Mouse (Mus musculus): Measurements from ENCODE around the gene Arhgef7.

Arhgef7 gene

DNA sequence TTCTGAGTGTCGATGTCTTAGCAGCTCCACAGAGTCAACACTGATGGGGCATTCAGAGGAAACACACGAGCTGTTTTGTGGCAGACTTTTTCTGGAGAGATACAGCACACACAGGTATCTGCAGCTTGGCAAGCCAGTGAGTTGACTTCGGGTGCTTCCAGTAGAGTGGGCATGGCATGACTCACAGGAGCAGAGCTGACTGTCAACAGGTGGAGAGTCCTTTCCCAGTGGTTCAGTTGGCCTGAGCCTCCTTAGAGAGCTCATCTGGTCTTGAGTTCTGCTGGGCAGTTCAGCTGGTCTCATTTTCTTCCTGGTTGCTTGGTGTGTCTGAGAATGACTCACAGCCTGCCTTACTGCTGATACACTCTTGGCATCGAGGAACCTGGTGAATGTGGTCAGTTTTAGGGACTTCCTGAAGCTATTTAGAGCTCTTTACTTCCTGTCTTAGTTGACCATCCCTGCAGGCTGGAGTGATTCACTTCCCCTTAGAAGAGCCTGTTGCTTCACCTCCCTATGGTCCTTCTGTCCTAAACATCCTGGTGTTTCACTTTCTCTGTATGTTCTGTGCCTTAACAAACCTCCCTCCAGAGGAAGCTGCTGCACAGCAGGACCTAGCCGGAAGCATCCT lies 39.8 kb downstream of the Arhgef7 start:
- DNase-seq (ENCODE audit: low read depth), result no peak

DNA sequence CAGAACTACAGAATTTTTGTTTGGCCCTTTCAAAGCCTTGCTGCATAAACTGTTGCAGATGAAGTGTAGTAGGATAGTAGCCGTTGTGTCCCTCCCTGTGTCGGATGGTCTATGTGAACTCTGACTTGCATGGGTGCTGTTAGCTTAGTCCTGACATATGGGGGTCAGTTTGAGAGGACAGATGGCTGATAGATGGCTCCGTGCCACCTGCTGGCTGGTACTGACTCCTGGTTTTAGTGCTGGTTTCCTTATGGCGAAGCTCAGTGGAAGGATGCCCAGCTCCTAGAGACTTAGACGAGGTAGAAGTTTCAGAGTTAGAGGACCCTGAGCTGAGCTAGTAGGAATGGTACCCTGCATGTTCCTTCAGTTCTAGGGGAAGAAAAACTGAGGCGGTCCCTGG lies 42.5 kb downstream of the Arhgef7 start:
- no peak for DNase-seq (ENCODE audit: low read depth)

DNA sequence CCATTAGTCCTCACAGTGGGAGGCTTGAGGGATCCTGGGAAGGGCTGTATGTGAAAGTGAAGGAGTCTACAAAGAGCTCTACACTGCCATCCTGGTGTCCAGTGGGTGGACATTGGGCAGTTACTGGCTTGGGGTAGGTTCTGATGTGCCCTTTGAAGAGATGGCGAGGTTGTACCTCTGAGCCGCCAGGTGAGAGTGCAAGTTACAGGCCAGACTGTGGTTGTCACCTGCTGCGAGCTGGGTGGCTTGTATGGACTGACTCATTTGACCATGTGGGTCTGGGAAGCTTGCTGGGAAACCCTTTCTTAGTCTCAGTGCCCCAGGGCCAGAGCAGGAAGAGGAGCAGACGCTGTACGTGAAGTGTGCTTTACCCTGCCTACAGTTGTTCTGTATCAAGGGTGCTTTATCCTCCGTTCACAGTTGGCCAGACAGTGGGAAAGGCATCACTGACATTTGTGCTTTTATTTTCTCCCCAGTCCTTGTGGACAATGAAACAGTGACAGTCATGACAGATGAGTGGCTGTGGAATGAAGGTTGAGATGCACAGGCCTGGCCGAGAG lies 43.1 kb downstream of the Arhgef7 start:
- DNase-seq (ENCODE audit: low read depth), result no peak

DNA sequence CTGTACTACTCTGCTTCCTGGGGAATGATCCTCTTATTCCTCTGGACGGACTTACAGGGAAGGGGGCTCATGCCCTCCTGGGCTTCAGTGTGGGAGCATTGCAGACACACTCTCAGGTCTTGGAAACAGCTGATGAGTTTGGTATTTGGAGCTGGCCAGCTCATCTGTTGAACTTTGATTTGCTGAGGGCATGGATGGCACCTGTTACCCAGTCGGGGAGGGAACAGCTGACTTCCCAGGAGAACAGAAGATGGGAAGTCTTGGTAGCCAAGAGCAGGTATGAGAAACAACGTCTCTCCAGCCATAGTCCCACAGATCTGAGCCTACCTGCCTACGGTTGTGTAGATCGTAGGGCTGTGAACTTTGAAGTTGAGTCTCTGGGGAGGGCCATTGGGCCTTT lies 44.1 kb downstream of the Arhgef7 start:
- no peak for DNase-seq (ENCODE audit: low read depth)

DNA sequence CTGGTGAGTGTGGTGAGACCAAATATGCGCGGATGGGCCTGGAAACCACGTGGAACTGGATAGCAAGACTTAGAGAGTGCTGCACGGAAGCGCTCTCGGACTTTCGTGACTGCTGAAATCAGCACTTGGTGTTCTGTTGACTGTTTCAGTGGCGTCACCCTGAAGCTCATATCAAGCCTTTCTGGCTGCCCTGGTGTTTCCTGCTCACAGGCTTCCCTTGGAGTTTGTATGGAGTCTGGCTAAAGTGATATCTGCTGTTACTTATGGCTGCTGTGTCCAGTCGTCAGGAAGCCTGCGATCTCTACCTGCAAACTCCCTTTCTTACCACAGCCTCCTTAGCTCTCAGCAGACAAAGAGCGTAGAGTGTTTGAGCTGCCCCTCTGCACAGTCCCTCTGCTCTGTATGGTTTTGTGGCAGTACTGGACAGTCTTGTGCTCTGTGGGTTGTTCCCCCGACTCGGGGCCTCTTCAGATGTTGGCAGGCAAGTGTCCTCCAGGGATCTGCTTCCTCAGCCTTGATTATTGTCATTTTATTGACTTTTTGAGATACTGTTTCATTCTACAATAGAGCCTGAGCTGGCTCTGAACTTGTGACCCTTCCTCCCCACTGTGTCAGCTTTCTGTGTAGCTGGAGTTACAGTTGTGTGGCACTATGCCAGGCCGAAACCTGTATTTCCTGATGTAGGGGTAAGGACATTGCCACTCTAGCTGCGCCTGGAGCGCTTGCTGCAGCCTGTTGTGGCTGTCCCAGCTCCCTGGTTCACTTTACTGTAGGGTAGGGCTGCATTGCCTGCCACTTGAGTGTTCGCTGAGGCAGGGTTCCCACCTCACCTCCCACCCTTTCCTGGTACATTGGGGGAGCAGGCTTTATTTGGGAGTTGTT lies 46.9 kb downstream of the Arhgef7 start:
- DNase-seq (ENCODE audit: low read depth), result no peak

DNA sequence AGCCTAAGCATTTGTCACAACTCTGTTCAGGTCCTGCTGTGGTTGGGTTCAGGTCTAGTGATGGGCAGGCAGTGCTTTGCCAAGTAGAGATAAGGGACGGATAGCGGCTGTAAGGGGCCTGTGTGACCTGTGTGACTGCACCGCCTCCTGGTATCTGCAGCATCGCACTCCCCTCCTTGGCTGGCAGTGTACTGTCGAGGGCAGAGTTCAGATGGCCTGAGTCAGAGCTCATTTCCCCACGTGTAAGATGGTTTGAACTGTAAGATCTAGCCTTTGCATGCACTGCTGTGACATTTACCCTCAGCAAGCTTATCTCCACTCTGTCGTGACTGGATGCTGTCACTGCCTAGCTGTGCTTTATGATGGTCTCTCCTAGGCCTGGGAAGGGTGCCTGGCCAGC lies 48.4 kb downstream of the Arhgef7 start:
- DNase-seq (ENCODE audit: low read depth), result no peak

DNA sequence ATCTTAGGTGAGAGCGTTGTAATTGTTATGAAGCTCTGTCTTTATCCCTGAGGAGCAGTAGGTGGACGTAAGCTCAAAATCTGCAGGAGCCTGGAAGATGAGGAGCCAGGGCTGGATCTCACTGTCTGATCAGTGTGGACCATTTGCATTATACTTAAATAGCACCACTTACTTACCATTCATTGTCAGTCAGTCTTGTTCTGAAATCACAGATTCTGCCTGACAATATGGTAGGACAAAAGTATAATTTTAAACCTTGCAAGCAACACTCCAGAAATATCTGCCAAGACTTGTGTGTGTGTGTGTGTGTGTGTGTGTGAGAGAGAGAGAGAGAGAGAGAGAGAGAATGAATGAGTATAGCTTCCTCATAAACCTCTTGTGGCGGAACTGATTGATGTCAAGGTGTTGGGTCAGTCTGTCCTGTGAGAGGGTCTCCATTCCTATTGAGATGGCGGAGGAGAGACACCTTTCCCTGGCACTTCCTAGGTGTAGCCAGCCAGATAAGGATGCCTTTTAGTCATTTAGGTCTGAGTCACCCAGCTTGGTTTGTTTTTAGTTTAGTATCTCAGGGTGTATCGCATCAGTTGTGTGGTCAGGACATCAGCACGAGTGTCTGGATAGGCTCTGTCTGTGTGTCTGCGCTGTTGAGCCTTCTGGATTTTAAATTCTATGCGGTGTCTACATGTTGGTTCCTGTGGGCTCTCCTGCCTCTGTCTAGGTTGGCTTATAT lies 49.1 kb downstream of the Arhgef7 start:
- no peak for DNase-seq (ENCODE audit: low read depth)

DNA sequence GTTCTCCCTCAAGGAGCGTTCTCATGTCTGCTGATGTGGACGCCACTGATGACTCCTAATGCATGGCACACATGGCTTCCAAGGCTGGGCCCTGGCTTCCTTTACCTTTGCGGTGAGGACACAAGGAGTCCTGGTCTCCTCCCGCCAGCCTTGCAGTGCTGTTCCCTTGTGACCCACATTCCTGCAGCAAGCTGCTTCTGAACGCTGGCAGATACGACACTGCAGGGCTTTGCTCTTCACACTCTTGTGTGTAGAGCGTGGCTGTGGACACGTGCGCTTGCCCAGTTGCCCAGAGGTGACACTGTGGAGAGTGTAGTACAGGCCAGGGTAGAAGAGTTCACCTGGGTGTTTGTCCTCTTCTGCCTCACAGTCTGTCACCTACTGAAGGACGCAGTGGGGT lies 49.7 kb downstream of the Arhgef7 start:
- no peak for DNase-seq (ENCODE audit: low read depth)

DNA sequence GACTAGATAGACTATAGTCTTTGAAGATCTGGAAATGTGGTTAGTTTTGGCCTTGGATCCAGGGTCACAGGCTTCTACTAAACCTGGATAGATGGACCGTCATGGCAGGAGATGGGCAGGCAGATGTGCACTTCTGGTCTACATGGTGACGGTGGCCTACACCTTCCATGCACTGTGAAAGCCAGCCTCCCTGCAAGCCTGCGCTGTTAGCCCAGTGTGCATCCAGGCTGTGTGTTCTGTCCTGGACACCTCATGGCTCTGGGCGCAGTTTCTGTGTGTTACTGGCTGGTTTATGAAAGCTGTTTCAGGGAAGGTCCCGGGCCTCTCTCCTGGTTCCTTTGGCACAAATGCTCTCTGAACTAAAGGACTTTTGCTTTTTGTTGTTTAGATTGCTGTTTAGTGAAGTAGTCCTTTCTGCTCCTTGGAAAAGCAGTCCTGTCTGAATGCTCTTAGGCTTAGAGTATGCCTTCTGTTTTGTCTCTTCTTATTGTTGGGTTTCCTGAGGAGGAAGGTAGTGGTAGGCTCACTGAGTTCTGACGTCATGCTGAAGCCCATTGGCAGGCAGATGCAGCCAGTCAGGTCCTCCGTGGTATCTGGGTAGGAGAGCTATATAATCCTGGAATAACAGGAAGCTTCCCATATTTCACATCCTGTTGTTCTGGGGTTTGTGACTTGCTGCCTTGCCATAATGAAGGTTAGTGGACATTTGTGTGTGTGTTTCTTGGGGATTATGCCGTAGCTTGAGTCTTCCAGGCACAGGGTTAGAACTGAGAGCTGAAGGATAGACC lies 51.3 kb downstream of the Arhgef7 start:
- no peak for DNase-seq (ENCODE audit: low read depth)

DNA sequence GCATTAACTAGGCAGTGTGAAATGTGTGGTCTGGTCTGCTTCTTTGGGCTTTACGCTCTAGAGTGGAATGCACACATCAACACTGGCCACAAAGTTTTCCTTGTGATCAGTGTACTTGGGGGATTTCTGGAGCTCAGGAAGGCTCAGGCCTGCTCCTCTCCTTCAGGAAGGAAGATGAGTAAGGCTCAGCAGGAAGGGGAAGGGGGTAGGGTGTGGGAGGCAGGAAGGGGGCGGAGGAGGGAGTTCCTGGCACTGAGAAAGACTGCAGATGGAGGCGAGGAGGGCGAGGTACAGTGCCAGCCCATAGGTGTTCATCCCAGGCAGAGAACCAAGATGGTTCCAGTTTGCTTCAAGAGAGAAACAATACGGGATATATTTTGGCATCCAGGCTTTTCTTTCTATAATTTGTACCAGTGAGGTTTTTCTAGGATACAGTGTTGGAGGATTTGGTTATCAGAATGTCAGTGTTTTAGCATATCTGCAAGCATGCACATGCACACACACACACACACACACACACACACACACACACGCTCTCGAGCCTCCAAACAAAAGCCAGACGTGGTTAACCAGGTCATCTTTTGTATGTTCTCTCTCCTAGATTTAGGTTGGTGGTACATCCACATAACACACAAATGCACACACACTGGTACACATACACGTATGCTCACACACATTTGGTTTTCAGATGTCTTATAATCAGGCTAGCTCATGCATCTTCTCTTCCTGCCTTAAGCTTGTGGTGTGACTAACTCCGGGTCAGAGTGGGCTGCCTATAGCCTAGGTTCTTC lies 52.5 kb downstream of the Arhgef7 start:
- DNase-seq (ENCODE audit: low read depth), result no peak

DNA sequence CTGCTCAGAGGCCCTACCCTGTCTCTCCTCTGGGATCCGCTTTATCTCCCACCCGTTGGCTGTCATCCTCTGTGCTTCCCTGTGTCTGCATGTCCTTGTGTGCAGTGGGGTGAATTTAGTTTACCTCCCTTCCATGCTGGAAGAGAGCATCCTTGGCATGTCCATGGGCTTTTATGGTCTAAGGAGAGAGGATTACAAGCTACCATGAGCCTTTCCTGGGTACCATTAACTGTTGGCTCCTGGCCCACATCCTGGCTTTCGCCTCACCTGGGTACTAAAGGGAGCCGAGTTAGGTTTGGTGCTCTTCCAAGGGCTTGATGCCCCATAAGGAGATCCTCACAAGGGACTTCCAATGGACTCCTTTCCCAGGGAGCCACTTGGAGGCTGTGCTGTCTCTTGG lies 53.1 kb downstream of the Arhgef7 start:
- no peak for DNase-seq (ENCODE audit: low read depth)

DNA sequence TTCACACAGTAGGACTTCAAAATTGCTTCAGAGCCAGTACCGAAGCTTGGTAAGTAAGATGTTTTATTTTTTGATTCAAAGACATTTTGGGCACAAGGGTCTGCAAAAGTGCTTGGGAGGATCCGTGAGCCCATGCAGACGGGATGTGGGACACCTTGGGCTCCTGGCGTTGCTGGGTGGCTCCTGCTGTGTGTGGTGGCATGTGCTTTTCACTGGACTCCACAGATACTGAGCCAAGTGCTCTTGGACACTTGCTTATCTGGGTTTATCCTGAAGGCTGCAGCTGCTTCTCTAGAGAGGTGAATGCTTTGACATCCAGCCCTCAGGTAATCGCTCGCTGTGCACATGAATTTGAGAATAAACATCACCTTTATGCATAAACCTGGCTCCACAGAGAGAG lies 55.1 kb downstream of the Arhgef7 start:
- no peak for DNase-seq (ENCODE audit: low read depth)

DNA sequence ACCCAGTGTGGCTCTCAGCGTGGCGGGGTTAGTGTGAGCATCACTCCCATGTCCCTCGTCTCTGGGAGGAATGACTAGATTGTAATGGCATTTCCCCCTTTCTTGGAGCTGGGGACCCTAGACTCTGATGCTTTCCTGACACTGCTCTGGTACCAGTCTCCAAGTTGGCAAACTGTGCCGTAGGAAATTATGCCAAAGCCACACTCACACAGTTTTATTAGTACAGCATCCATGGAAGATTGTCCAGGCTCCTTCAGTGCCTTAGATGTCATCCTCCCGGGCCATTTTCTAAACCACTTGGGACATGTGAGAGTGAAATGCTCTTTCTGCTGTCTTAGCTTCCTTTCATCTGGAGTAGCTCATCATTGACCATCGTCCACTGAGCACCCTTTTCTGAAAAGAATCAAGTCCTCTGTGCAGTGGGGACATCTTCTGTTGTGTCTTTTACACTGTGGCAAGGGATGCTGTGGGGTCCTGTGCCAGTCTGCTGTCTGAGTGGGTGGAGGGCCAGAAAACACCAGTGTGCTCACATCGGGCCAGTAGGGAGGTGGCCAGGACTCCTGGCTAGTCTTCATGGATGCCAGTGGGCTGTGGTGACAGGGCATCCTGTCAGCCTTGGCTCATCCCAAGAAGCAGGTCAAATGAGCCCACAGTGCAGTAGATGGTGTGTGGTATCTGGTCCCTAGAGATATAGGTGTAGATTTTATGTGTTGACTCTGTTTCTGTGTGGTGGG lies 56.5 kb downstream of the Arhgef7 start:
- no peak for DNase-seq (ENCODE audit: low read depth)

DNA sequence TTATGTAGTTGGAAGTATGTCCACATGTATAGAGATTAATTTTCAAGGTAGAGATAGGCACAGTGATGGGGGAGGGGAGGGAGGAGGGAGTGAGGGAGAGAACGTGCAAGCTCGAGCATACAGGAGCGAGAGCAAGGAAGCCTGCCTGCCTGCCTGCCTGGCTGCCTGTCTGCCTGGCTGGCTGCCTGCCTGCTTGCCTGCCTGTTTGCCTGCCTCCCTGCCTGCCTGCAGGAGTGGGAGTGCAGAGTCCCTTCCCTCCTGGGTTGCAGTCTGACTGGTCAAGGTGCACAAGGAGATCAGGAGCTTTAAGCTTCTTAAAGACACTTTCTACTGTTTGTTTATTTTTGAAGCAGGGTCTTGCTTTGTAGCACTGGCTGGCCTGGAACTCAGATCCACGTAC lies 57.6 kb downstream of the Arhgef7 start:
- no peak for DNase-seq (ENCODE audit: low read depth)

DNA sequence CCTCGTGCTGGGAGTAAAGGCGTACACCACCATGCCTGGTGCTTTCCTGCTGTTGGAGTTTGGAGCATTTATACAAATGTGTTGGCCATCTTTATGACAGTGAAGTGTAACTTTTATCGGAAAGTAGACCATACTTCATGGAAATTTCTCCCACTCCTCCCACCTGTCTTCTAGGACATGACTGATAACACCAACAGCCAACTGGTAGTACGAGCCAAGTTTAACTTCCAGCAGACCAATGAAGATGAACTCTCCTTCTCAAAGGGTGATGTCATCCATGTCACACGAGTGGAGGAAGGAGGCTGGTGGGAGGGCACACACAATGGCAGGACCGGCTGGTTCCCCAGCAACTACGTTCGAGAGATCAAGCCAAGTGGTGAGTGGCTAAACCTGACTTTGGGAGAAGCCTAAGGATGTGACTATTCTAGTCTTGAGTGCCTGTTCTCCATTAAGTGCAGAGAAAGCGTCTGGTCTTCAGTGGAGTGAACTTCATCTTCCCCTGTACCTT lies 58.1 kb downstream of the Arhgef7 start:
- no peak for DNase-seq (ENCODE audit: low read depth)

DNA sequence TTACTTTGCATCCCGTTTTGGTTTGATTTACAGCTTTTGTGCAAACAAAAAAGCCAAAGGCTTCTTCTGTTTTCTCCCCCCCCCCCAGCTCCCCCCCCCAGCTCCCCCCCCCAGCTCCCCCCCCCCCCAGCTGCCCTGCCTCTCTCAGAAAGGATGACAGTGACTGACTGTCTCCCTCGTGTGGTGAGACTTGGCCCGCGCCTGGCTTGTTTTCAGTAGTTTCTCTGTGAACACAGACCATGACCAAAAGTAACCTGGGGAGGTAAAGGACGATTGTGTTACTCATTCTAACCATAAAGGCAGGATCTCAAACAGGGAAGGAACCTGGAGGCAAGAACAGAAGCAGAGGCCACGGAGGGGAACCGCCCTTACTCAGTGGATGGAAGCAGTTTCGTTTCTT lies 60.7 kb downstream of the Arhgef7 start:
- peak; percentile 44 for DNase-seq (ENCODE audit: low read depth)

DNA sequence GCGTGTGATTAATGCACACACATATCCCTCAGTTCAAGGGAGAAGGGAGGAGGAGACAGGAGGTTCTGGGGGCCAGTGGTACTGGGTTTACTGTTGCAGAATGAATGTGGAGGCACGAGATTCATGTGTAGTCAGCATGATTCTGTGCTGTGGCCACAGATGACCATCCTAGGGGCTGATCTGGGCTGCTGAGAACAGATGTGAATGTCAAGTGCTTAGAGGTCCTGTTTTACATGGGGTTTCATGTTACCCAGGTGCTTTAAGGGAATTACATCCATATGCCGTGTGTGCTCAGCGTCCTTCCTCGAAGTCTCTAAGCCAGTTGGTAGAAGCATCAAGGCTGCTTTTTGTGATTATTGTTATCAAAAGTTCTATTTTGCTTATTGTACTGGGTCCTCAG lies 61.6 kb downstream of the Arhgef7 start:
- no peak for DNase-seq (ENCODE audit: low read depth)

DNA sequence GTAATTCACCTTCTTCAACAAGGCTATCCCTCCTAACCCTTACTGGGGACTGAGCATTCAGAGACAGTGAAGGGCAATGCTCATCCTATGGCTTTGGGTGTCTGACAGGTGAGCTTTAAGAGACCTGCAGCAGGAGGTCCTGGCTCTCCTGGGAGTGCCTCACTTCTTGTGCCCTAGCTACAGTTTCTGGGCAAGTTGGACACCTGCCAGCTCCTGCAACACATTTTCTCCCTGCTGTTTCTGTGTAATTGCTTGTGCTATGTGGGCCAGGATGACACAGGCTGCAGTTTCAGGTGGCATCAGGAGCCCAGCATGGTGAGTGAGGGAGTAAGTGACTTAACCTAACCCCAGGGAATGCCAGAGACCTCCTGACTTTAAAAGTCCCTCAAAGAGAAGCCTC lies 67.4 kb downstream of the Arhgef7 start:
- no peak for DNase-seq (ENCODE audit: low read depth)

DNA sequence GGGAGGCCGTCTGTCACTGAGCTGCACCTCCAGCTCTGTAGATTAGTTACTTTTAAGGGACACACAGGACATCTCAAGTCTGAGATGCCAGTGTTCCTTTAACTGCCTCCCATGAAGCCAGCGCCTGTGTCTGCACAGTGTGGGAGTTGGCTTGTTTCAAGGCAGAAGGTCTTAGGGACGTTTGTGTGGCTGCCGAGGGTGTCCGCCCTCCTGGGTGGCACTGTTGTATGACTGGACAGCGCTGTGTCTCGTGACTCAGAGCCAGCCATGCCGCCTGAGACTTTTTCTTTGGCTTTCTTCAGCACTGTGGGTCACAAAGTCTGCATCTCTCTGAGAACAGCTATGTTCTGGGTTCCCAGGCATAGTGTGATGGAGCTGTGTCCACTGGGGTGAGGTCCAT lies 69.6 kb downstream of the Arhgef7 start:
- DNase-seq (ENCODE audit: low read depth), result no peak
